Mouse (Mus musculus): ENCODE results near the gene Pygm. TPM values are rescaled to one million over a fixed set of nuclear protein-coding genes. Genes with fewer than 3 reads are reported as not detected.
A peak's percentile ranks its signal among the peaks of the same experiment; 100 is the strongest.

Gene Pygm
- polyA plus RNA-seq, 1 experiment from 2014 or later, result 3.7 TPM

DNA sequence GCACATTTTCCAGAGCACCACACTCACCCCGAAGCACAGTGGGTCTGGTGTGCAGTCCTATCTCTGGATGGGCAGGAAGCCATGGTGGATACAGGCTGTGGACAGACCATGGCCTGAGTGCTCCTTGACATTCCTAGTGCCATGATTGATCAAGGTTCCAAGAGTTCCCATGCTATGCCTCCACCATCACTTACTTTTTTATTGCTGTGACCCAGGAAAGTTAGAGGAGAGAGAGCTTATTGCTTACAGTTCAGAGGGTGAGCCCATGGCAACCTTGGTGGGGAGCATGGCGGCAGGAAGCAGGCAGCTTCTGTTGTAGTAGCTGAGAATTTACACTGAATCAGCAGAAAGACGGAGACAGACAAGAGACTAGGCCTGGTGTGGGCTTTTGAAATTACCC is 22.9 kb upstream of the Pygm start:
- Histone ChIP-seq H3K4me2 (no peak overlapping the region), H3K9me3 (no peaks in the 10 kb centered on the region), H3K4me1 (peaks cover 15% of the 10 kb centered on the region), H3K27me3 (no peaks in the 10 kb centered on the region), H3K36me3 (peaks cover 22% of the 10 kb centered on the region), H3K4me3 (no peak overlapping the region), H3K9ac (no peak overlapping the region), H3K27ac (no peak overlapping the region)
- WGBS, result 95% methylated on average over 3 of the region's 3 CpGs
- ATAC-seq (ENCODE audit: insufficient number of reproducible peaks, insufficient read depth, low FRiP score, low TSS enrichment, low read depth), result no peak

GRCm38 (mm10) chr19:6363091-6363410 is 21.1 kb upstream of the Pygm start:
- WGBS, result 2% methylated on average over 11 of the region's 11 CpGs
- H3K36me3 ChIP-seq, result peaks cover 39% of the 10 kb centered on the region

GRCm38 (mm10) chr19:6363411-6364240 is 20.6 kb upstream of the Pygm start, which contains the start of gene Sf1:
Gene Sf1, plus strand, starts transcription at chr19:6363690.
- H3K4me2 ChIP-seq, result peak within 1 kb of the TSS; percentile 81
- no peaks in the 10 kb centered on the region for H3K27me3 ChIP-seq
- H3K9ac ChIP-seq, result peak within 1 kb of the TSS; percentile 99
- peak within 1 kb of the TSS; percentile 98 for H3K4me3 ChIP-seq
- peaks cover 42% of the 10 kb centered on the region for H3K36me3 ChIP-seq
- peak; percentile 99 for ATAC-seq (ENCODE audit: insufficient number of reproducible peaks, insufficient read depth, low FRiP score, low TSS enrichment, low read depth)
- no peaks in the 10 kb centered on the region for H3K9me3 ChIP-seq
- H3K4me1 ChIP-seq, result peaks cover 24% of the 10 kb centered on the region
- H3K27ac ChIP-seq, result peak within 1 kb of the TSS; percentile 98
- WGBS, result under 1% methylated on average over 85 of the region's 85 CpGs

More at GRCm38 (mm10) chr19:6363091-6363410, 21.1 kb upstream of the Pygm start:
- Histone ChIP-seq H3K9ac (peak overlapping the region; percentile 99), H3K4me3 (peak overlapping the region; percentile 98), H3K27me3 (no peaks in the 10 kb centered on the region), H3K27ac (peak overlapping the region; percentile 49), H3K4me2 (peak overlapping the region; percentile 66), H3K4me1 (peaks cover 24% of the 10 kb centered on the region), H3K9me3 (no peaks in the 10 kb centered on the region)
- ATAC-seq (ENCODE audit: insufficient number of reproducible peaks, insufficient read depth, low FRiP score, low TSS enrichment, low read depth), result no peak

- H3K4me2 ChIP-seq, result peak overlapping the region; percentile 81
- H3K36me3 ChIP-seq, result peaks cover 45% of the 10 kb centered on the region
- peak overlapping the region; percentile 98 for H3K4me3 ChIP-seq
- H3K27ac ChIP-seq, result peak overlapping the region; percentile 98
- WGBS, result under 1% methylated on average over 55 of the region's 55 CpGs
- no peak for ATAC-seq (ENCODE audit: insufficient number of reproducible peaks, insufficient read depth, low FRiP score, low TSS enrichment, low read depth)
- peaks cover 24% of the 10 kb centered on the region for H3K4me1 ChIP-seq
- H3K9me3 ChIP-seq, result no peaks in the 10 kb centered on the region
- H3K9ac ChIP-seq, result peak overlapping the region; percentile 99
- H3K27me3 ChIP-seq, result no peaks in the 10 kb centered on the region
Measured at GRCm38 (mm10) chr19:6364317-6364725, 19.9 kb upstream of the Pygm start.

DNA sequence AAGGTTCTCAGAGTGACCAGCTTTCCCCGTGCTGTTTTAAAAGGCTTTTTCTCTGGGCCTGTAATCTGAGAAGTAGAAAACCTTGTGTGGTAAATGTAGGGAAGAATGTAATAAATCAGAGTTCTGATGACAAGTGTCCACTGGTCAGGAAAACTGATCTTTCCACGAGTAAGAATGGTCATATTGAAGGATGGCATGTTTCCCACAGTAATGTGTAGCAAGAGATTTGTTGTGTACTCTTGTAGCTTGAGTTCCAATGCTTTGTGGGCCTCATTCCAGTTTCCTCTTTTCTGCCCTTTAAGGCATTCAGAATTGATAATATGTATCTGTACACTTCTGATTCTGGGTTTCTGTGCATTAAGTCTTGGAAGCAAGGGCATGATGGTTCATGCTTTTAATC is 19.4 kb upstream of the Pygm start:
- Histone ChIP-seq H3K9ac (peak overlapping the region; percentile 99), H3K4me3 (peak overlapping the region; percentile 98), H3K4me2 (peak overlapping the region; percentile 81), H3K27me3 (no peaks in the 10 kb centered on the region), H3K9me3 (no peaks in the 10 kb centered on the region), H3K36me3 (peaks cover 51% of the 10 kb centered on the region), H3K27ac (no peak overlapping the region), H3K4me1 (peaks cover 24% of the 10 kb centered on the region)
- no peak for ATAC-seq (ENCODE audit: insufficient number of reproducible peaks, insufficient read depth, low FRiP score, low TSS enrichment, low read depth)
- WGBS, result 3% methylated on average over 2 of the region's 2 CpGs

DNA sequence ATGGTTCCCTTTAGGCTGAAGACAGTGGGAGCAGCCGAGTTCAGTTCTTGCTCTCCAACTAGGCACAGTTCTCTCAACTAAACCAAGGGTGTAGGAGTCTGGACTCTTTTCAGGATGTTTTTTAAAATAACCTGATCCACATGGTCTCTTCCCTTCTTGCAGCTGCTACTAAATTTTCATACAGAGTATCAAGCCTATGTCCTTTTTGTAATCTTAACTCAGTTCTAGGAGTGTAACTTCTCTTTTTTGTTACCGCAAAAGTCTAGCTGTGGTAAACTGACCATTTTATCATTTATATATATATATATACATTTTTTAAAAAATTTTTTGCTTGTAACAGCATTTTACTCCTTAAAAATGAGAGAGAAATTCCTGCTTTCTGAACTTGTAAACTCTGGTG is 14.0 kb upstream of the Pygm start:
- Histone ChIP-seq H3K27ac (no peak overlapping the region), H3K36me3 (peaks cover 95% of the 10 kb centered on the region), H3K4me2 (no peak overlapping the region), H3K4me1 (peaks cover 16% of the 10 kb centered on the region), H3K4me3 (no peak overlapping the region), H3K9me3 (no peaks in the 10 kb centered on the region), H3K9ac (no peak overlapping the region), H3K27me3 (no peaks in the 10 kb centered on the region)
- ATAC-seq (ENCODE audit: insufficient number of reproducible peaks, insufficient read depth, low FRiP score, low TSS enrichment, low read depth), result no peak
- WGBS, result 82% methylated on average over 2 of the region's 2 CpGs

DNA sequence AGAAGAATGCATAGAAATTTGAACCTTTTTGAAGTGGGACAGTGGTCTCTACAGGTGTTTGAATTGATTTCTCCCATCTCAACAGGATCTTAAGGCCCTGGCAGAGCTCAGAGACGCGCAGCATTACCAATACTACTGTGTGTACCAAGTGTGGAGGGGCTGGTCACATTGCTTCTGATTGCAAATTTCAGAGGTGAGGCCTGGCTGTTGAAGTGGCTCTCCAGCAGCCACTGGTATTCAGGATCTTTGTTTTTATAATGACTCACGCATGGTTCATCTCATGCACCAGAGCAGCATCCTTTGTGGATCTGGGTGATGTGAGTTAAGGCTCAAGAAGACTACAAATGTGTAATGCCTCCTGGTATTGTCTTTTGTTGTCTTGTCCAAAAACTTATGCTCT is 11.8 kb upstream of the Pygm start:
- Histone ChIP-seq H3K9me3 (no peaks in the 10 kb centered on the region), H3K4me2 (no peak overlapping the region), H3K27ac (no peak overlapping the region), H3K4me3 (no peak overlapping the region), H3K27me3 (no peaks in the 10 kb centered on the region), H3K4me1 (peaks cover 1% of the 10 kb centered on the region; the same call in 1 of the 2 replicates), H3K36me3 (peaks cover 95% of the 10 kb centered on the region), H3K9ac (no peak overlapping the region)
- 96% methylated on average over 3 of the region's 3 CpGs for WGBS
- no peak for ATAC-seq (ENCODE audit: insufficient number of reproducible peaks, insufficient read depth, low FRiP score, low TSS enrichment, low read depth)

DNA sequence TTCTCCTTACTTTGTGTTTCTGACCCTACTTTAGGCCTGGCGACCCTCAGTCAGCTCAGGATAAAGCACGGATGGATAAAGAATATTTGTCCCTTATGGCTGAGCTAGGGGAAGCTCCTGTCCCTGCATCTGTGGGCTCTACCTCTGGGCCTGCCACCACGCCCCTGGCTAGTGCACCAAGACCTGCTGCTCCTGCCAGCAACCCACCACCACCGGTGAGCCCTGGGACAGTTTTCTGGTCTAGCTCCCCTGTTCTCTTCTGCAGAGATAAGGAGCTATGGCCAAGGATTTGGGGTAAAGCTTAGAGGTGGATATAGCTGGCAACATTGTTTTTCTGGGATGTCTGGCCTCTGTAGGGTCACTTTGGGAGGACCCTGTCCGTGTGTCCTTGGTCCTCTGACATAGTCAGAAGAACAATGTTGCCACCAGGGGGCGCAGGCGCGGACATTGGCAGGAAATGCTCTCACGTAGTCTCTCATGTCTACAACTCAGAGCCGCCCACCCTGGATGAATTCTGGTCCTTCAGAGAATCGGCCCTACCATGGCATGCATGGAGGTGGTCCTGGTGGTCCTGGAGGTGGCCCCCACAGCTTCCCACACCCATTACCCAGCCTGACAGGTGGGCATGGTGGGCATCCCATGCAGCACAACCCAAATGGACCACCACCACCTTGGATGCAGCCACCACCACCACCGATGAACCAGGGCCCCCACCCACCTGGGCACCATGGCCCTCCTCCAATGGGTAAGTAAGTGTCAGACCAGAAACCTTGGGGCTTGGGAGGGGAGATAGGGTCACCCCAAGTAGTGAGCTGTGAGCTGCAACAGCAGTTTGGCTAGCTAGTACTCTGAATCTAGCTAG is 10.4 kb upstream of the Pygm start:
- 69% methylated on average over 12 of the region's 12 CpGs for WGBS
- H3K4me1 ChIP-seq, result no peaks in the 10 kb centered on the region
- peak; percentile 54; the same call in 1 of the 2 replicates for ATAC-seq (ENCODE audit: insufficient number of reproducible peaks, insufficient read depth, low FRiP score, low TSS enrichment, low read depth)
- H3K27ac ChIP-seq, result no peak overlapping the region
- no peak overlapping the region for H3K4me2 ChIP-seq
- no peak overlapping the region for H3K9ac ChIP-seq
- H3K4me3 ChIP-seq, result no peak overlapping the region
- H3K36me3 ChIP-seq, result peaks cover 96% of the 10 kb centered on the region
- H3K27me3 ChIP-seq, result no peaks in the 10 kb centered on the region
- no peaks in the 10 kb centered on the region for H3K9me3 ChIP-seq

GRCm38 (mm10) chr19:6374571-6374970 is 9.6 kb upstream of the Pygm start:
- Histone ChIP-seq H3K27me3 (no peaks in the 10 kb centered on the region), H3K4me3 (no peak overlapping the region), H3K9me3 (no peaks in the 10 kb centered on the region), H3K4me2 (no peak overlapping the region), H3K9ac (no peak overlapping the region), H3K36me3 (peaks cover 98% of the 10 kb centered on the region), H3K27ac (no peak overlapping the region), H3K4me1 (no peaks in the 10 kb centered on the region)
- WGBS, result 97% methylated on average over 10 of the region's 10 CpGs
- no peak for ATAC-seq (ENCODE audit: insufficient number of reproducible peaks, insufficient read depth, low FRiP score, low TSS enrichment, low read depth)

GRCm38 (mm10) chr19:6375423-6376254 is 8.6 kb upstream of the Pygm start:
- no peak for ATAC-seq (ENCODE audit: insufficient number of reproducible peaks, insufficient read depth, low FRiP score, low TSS enrichment, low read depth)

GRCm38 (mm10) chr19:6376255-6376564 is 8.0 kb upstream of the Pygm start:
- H3K4me2 ChIP-seq, result no peak overlapping the region
- 81% methylated on average over 14 of the region's 14 CpGs for WGBS
- no peaks in the 10 kb centered on the region for H3K9me3 ChIP-seq
- no peaks in the 10 kb centered on the region for H3K27me3 ChIP-seq
- H3K4me1 ChIP-seq, result no peaks in the 10 kb centered on the region
- no peak for ATAC-seq (ENCODE audit: insufficient number of reproducible peaks, insufficient read depth, low FRiP score, low TSS enrichment, low read depth)
- no peak overlapping the region for H3K9ac ChIP-seq
- no peak overlapping the region for H3K27ac ChIP-seq
- peaks cover 89% of the 10 kb centered on the region for H3K36me3 ChIP-seq
- no peak overlapping the region for H3K4me3 ChIP-seq

More at GRCm38 (mm10) chr19:6375423-6376254, 8.6 kb upstream of the Pygm start:
- 92% methylated on average over 40 of the region's 42 CpGs for WGBS
- no peak overlapping the region for H3K27ac ChIP-seq
- no peak overlapping the region for H3K4me2 ChIP-seq
- no peak overlapping the region for H3K9ac ChIP-seq
- no peaks in the 10 kb centered on the region for H3K4me1 ChIP-seq
- no peak overlapping the region for H3K4me3 ChIP-seq
- peaks cover 95% of the 10 kb centered on the region for H3K36me3 ChIP-seq
- H3K27me3 ChIP-seq, result no peaks in the 10 kb centered on the region
- H3K9me3 ChIP-seq, result no peaks in the 10 kb centered on the region

Data from embryonic facial prominence, embryonic 13.5 days (tissue).